Mouse (Mus musculus): ENCODE results near the gene Msl3. TPM values are rescaled to one million over a fixed set of nuclear protein-coding genes. Genes with fewer than 3 reads are reported as not detected.
A peak's percentile ranks its signal among the peaks of the same experiment; 100 is the strongest.
"Not testable (repeated sequence)": the region's sequence is repeated elsewhere in the genome, so short reads cannot be mapped to it uniquely, and the experiment has no call there.

Msl3 gene
- polyA plus RNA-seq (2012; ENCODE audit: insufficient read depth, insufficient read length, missing spikeins): 21.9 and 22.7 TPM in 2 replicates

GRCm38 (mm10) chrX:168673525-168674406, at the start of gene Msl3:
Msl3 (minus strand) TSS chrX:168673898.
- H3K27ac ChIP-seq (replicated peaks; ENCODE audit: low read depth, low read length): peak within 1 kb of the TSS; percentile 90
- peak within 1 kb of the TSS; percentile 90 for H3K4me3 ChIP-seq (ENCODE audit: insufficient read depth, low read depth, low read length)
- no peaks in the 10 kb centered on the region for H3K4me1 ChIP-seq (ENCODE audit: control insufficient read depth, insufficient read depth, insufficient read length, low read length)

DNA sequence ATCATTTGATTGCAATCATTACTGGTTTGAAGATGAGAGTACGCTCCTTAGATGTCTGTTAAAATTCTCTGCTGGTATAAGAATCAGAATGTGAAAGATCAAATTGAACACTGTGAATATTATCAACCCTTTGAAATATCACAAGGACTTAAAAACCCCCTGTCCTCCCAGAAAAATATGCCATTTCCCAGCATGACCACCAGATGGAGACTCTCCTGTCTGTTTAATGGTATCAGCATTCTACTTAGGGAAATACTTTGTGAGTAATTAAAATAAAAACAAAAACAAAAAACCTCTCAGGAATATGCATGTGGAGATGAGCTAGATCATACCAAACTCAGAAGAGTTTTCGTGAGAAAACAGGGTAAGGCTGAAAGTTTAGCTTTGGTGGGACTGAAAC, 44.3 kb upstream of the Msl3 start:
- Histone ChIP-seq H3K27ac (replicated peaks; ENCODE audit: low read depth, low read length) (no peak overlapping the region), H3K4me3 (ENCODE audit: insufficient read depth, low read depth, low read length) (no peak overlapping the region), H3K4me1 (ENCODE audit: control insufficient read depth, insufficient read depth, insufficient read length, low read length) (no peaks in the 10 kb centered on the region)

DNA sequence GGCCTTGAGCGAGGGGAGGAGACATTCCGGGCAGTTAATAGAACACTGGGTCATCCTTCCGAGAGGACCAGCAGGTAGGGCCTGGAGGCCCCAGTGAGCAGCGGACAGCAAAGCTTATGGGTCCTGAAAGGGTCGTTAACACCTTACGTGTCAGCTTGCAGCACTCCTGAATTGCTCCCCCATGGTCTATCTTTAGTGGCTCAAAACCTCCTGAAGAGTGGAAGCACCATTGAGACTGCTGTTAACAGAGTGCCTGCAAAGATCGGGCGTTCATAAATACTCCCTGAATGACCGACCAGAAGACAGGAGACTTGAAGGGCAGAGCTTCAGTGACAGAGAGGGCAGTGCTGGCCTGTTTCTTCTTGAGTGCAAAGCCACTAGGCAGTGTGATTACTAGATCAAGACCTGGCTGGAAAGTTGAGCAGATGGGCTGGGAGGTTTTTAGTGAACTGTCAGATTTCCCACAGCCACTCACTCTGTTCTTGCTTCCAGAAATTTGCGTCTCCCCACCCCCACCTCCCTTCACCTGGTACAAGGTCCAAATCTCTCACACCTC, 787 bp upstream of the Msl3 start:
- 0 out of 2 replicates have a peak overlapping the region, but pooled peaks have one; percentile 26 for H3K27ac ChIP-seq (replicated peaks; ENCODE audit: low read depth, low read length)

GRCm38 (mm10) chrX:168672913-168673524, 679 bp downstream of the Msl3 start:
- Histone ChIP-seq H3K4me1 (ENCODE audit: control insufficient read depth, insufficient read depth, insufficient read length, low read length) (no peaks in the 10 kb centered on the region), H3K4me3 (ENCODE audit: insufficient read depth, low read depth, low read length) (peak overlapping the region; percentile 90), H3K27ac (replicated peaks; ENCODE audit: low read depth, low read length) (peak overlapping the region; percentile 64)

More for the DNA sequence above, 787 bp upstream of the Msl3 start:
- H3K4me1 ChIP-seq (ENCODE audit: control insufficient read depth, insufficient read depth, insufficient read length, low read length): no peaks in the 10 kb centered on the region
- peak overlapping the region; percentile 72 for H3K4me3 ChIP-seq (ENCODE audit: insufficient read depth, low read depth, low read length)

GRCm38 (mm10) chrX:168672425-168672824, 1.3 kb downstream of the Msl3 start:
- no peaks in the 10 kb centered on the region for H3K4me1 ChIP-seq (ENCODE audit: control insufficient read depth, insufficient read depth, insufficient read length, low read length)
- H3K27ac ChIP-seq (replicated peaks; ENCODE audit: low read depth, low read length): no peak overlapping the region
- peak overlapping the region; percentile 90 for H3K4me3 ChIP-seq (ENCODE audit: insufficient read depth, low read depth, low read length)

DNA sequence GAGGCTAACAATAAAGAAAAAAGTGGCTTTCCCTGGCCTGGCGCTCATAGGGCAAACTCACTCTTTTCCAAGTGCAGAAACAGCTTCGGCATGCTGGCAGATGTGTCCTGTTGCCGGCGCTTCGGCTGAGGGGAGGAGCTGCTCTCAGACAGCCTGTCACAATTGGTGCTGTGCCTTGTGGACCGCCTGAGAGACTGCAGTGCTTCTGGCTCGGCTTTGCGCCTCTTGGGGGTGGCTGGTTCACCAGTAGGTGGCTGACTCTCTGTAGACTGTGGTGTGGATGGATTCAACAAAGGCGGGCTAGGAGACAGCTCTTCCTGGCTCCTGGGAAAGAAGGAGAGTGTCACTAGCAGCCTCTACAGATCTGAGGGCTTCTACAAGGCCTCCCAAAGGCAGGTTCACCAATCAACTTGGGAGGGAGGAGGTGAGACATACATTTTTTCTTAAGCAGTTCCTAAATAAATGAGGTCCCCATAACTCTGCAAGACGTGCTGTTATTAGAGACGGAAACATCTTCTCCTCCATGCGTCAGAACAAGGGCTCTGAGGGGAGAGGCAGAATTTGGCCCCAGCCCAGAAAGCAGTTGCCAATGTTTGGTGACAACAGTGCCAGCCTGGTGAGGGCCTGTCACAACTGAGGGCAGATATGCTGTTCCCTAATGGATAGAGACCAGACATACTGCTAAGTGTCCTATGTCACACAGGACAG, 9.6 kb downstream of the Msl3 start:
- H3K27ac ChIP-seq (replicated peaks; ENCODE audit: low read depth, low read length): no peak overlapping the region
- H3K4me3 ChIP-seq (ENCODE audit: insufficient read depth, low read depth, low read length): no peak overlapping the region
- H3K4me1 ChIP-seq (ENCODE audit: control insufficient read depth, insufficient read depth, insufficient read length, low read length): no peaks in the 10 kb centered on the region

GRCm38 (mm10) chrX:168660236-168660635, 13.5 kb downstream of the Msl3 start:
- Histone ChIP-seq H3K4me3 (ENCODE audit: insufficient read depth, low read depth, low read length) (no peak overlapping the region), H3K27ac (replicated peaks; ENCODE audit: low read depth, low read length) (no peak overlapping the region), H3K4me1 (ENCODE audit: control insufficient read depth, insufficient read depth, insufficient read length, low read length) (no peaks in the 10 kb centered on the region)

- H3K4me1 ChIP-seq (ENCODE audit: control insufficient read depth, insufficient read depth, insufficient read length, low read length); H3K27ac ChIP-seq (replicated peaks; ENCODE audit: low read depth, low read length); H3K4me3 ChIP-seq (ENCODE audit: insufficient read depth, low read depth, low read length): not testable (repeated sequence)
Observed at GRCm38 (mm10) chrX:168659803-168660202, 13.9 kb downstream of the Msl3 start.

DNA sequence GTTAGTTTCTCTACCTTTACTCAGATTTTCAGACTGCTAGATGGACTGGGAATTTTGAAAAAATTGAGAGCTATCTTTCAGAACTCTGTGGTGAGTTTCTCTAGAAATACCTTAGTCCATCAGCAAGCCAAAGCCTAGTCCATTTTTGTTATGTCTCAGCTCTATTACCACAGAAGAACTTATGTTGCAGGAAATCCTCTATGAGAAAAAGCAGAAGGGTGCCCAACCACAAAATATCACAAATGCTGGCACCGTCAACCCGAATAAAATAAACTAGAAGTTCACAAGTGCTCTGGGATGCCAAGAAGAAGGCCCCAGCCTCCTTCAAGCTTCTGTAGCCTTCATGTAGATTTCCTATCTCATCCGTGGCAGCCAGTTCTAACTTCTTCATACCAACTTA, 14.4 kb downstream of the Msl3 start:
- Histone ChIP-seq H3K4me3 (ENCODE audit: insufficient read depth, low read depth, low read length) (no peak overlapping the region), H3K4me1 (ENCODE audit: control insufficient read depth, insufficient read depth, insufficient read length, low read length) (no peaks in the 10 kb centered on the region), H3K27ac (replicated peaks; ENCODE audit: low read depth, low read length) (no peak overlapping the region)

GRCm38 (mm10) chrX:168657795-168658194, 15.9 kb downstream of the Msl3 start:
- no peak overlapping the region for H3K4me3 ChIP-seq (ENCODE audit: insufficient read depth, low read depth, low read length)
- H3K27ac ChIP-seq (replicated peaks; ENCODE audit: low read depth, low read length): no peak overlapping the region

GRCm38 (mm10) chrX:168649336-168649735, 24.4 kb downstream of the Msl3 start:
- no peak overlapping the region for H3K4me3 ChIP-seq (ENCODE audit: insufficient read depth, low read depth, low read length)
- H3K27ac ChIP-seq (replicated peaks; ENCODE audit: low read depth, low read length): no peak overlapping the region
- no peaks in the 10 kb centered on the region for H3K4me1 ChIP-seq (ENCODE audit: control insufficient read depth, insufficient read depth, insufficient read length, low read length)

More at GRCm38 (mm10) chrX:168657795-168658194, 15.9 kb downstream of the Msl3 start:
- no peaks in the 10 kb centered on the region for H3K4me1 ChIP-seq (ENCODE audit: control insufficient read depth, insufficient read depth, insufficient read length, low read length)

DNA sequence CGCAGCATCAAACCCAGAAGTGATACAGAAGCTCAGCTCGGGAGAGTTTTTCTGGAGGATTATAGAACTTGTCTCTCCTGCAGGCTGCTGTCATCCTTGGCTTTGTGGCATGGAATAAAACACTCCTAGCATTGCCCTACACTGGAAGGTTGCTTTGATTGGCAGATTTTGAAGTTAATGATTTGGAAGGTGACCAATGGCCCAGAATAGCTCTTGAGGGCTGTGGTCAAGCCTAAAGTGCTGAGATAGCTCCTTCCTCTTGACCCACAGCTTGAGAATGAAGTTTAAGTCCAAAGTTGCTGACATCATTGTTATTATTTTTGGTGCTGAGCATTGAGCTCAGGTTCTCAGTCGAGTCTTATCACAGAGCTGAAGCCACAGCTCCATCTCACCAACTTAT, 26.0 kb downstream of the Msl3 start:
- no peak overlapping the region for H3K27ac ChIP-seq (replicated peaks; ENCODE audit: low read depth, low read length)
- no peaks in the 10 kb centered on the region for H3K4me1 ChIP-seq (ENCODE audit: control insufficient read depth, insufficient read depth, insufficient read length, low read length)
- no peak overlapping the region for H3K4me3 ChIP-seq (ENCODE audit: insufficient read depth, low read depth, low read length)

- H3K4me3 ChIP-seq (ENCODE audit: insufficient read depth, low read depth, low read length): no peak overlapping the region
- H3K27ac ChIP-seq (replicated peaks; ENCODE audit: low read depth, low read length): no peak overlapping the region
- H3K4me1 ChIP-seq (ENCODE audit: control insufficient read depth, insufficient read depth, insufficient read length, low read length): no peaks in the 10 kb centered on the region
Observed at GRCm38 (mm10) chrX:168643451-168643850, 30.2 kb downstream of the Msl3 start.

DNA sequence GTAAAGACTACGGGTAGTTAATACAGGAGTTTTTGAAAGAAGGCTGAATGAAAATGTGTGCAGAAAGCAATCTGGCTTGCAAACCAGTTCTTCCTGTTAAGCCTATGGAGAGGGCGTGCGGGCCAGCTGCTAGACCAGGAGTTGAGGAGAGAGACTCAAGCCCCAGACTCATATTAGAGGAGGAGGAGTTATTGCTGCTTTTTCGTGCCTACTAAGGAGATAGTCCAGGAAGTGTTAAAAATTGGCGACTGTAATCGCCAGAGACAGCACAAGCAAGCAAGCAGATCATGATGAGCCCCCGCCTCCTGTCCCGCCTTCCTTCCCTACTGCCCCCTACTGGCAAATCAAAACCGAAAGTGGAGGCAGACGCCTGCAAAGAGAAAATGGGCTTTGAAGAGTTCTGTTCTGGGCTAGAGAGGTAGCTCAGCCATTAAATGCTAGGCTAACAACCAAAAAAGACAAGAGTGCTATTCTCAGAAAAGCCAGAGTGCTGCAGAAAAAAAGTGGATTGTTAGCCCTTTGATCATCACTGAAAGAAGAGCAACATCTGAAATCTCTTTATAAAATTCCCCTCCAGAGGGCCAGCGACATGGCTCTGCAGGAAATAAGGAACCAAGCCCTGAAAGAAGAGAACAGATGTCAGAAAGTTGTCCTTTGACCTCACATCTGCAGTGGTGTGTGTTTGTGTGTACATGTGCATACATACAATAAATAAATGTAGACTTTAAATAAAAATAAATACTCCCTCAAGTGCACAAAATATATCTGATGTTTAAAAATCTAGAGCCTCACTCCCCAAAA, 33.9 kb downstream of the Msl3 start:
- Histone ChIP-seq H3K27ac (replicated peaks; ENCODE audit: low read depth, low read length) (no peak overlapping the region), H3K4me1 (ENCODE audit: control insufficient read depth, insufficient read depth, insufficient read length, low read length) (no peaks in the 10 kb centered on the region), H3K4me3 (ENCODE audit: insufficient read depth, low read depth, low read length) (peak overlapping the region; percentile 65)
